Mouse (Mus musculus) spleen, adult 2 months (tissue): ENCODE results near the gene Tbc1d21. TPM values are rescaled to one million over a fixed set of nuclear protein-coding genes. Genes with fewer than 3 reads are reported as not detected.
A peak's percentile ranks its signal among the peaks of the same experiment; 100 is the strongest.

Experiments
- DNase-seq, 2 experiments: peaks; one replicate each; pipeline versions ENCODE4 v3.0.0 to v3.0.0-alpha.2; 2012 to 2021; ENCODE audit warnings: low spot score in 2 of 2, low read depth in 1 of 2
- H3K27ac ChIP-seq: fragments of 200-500 bp; 2 replicates; pipeline ENCODE4 v1.5.1; 2012; ENCODE audit warnings: low read length, inconsistent platforms; ENCODE audit not compliant: insufficient read depth
- H3K27me3 ChIP-seq: fragments of 200-500 bp; 2 replicates; pipeline ENCODE4 v1.6.1; 2012; ENCODE audit warnings: mild to moderate bottlenecking, moderate library complexity, low read length, inconsistent platforms; ENCODE audit not compliant: control insufficient read depth, insufficient read depth
- H3K36me3 ChIP-seq: fragments of 200-500 bp; 2 replicates; pipeline ENCODE4 v1.6.1; 2012; ENCODE audit warnings: mild to moderate bottlenecking, low read length, inconsistent platforms; ENCODE audit not compliant: control insufficient read depth, insufficient read depth
- H3K4me1 ChIP-seq: fragments of 200-500 bp; 2 replicates; pipeline ENCODE4 v1.6.1; 2011; ENCODE audit warnings: inconsistent platforms; ENCODE audit not compliant: control insufficient read depth, insufficient read depth, insufficient read length
- H3K4me3 ChIP-seq: fragments of 200-500 bp; 2 replicates; pipeline ENCODE4 v1.5.1; 2011; ENCODE audit warnings: mild to moderate bottlenecking, inconsistent platforms; ENCODE audit not compliant: insufficient read depth, insufficient read length; ENCODE audit errors: extremely low read depth
- CTCF ChIP-seq: fragments of 200-500 bp; IDR thresholded peaks from 2 replicates; pipeline ENCODE4 v1.5.1; 2011; ENCODE audit warnings: mild to moderate bottlenecking, inconsistent platforms; ENCODE audit not compliant: insufficient read depth, insufficient read length, insufficient replicate concordance; ENCODE audit errors: extremely low read depth
- POLR2A ChIP-seq: fragments of 200-500 bp; IDR thresholded peaks from 2 replicates; pipeline ENCODE4 v1.6.1; 2011; ENCODE audit warnings: low read depth, low read length, inconsistent platforms
- WGBS: fragments of 180-500 bp; shearing (Covaris S2); methylation state at CpG from one replicate; pipeline ENCODE4 v1.1.7; 2018; 5-methylcytosine and 5-hydroxymethylcytosine counted together
- polyA plus RNA-seq: library from polyadenylated mRNA; depleted of rRNA; stranded (reverse); fragments of >200 nt; gene quantifications from 2 replicates; pipeline ENCODE4 v1.2.3, GENCODE M21; 2012

Gene Tbc1d21
- polyA plus RNA-seq, 1 experiment: not detected

DNA sequence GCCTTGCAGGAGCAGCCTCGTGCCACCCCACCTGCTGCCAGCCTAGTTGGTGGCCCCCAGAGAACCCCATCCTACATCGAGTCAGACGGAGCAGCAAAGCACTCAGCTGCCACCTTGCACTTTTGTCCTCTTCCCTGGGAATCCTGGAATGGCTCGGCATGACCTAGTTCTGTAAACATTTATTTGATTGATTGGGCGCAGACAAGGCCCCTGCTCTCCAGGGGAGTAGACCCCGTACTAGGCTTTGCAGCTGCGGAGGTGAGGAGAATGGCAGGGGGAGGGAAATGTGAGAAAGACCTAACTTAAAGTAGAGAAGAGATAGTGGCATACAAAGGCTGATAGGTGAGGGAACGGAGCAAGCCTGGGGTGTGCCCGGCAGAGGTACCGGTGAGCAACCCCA lies 23.8 kb downstream of the Tbc1d21 start:
- Histone ChIP-seq H3K27me3 (no peaks in the 10 kb centered on the region), H3K4me1 (no peaks in the 10 kb centered on the region), H3K4me3 (no peak overlapping the region), H3K27ac (no peak overlapping the region), H3K36me3 (no peaks in the 10 kb centered on the region)
- WGBS: 67% methylated on average over 10 of the region's 10 CpGs
- TF ChIP-seq CTCF (no peak), POLR2A (no peak)
- DNase-seq: no peak

- Histone ChIP-seq H3K27ac (no peak overlapping the region), H3K36me3 (no peaks in the 10 kb centered on the region), H3K4me1 (no peaks in the 10 kb centered on the region), H3K4me3 (no peak overlapping the region), H3K27me3 (no peaks in the 10 kb centered on the region)
- 71% methylated on average over 7 of the region's 7 CpGs for WGBS
- TF ChIP-seq CTCF (no peak), POLR2A (no peak)
- no peak for DNase-seq
Observed at GRCm38 (mm10) chr9:58345963-58346362, 24.3 kb downstream of the Tbc1d21 start.

DNA sequence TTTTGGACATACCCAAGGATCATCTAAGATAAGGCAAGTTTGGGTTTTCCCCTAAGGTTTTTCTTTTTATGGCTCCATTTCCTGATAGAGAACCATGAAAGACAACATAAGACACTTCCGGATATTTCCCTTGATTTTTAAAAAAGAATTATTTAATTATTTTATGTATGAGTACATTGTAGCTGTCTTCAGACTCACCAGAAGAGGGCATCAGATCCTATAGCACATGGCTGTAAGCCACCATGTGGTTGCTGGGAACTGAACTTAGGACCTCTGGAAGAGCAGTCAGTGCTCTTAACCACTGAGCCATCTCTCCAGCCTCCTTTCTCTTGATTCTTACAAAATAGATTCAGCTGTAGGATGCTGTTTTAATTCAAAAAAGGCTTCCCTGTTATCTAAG lies 28.5 kb downstream of the Tbc1d21 start:
- Histone ChIP-seq H3K4me3 (no peak overlapping the region), H3K27ac (no peak overlapping the region), H3K36me3 (no peaks in the 10 kb centered on the region), H3K27me3 (no peaks in the 10 kb centered on the region), H3K4me1 (no peaks in the 10 kb centered on the region)
- TF ChIP-seq CTCF (no peak), POLR2A (no peak)
- 90% methylated on average over 1 of the region's 1 CpGs for WGBS
- no peak for DNase-seq

DNA sequence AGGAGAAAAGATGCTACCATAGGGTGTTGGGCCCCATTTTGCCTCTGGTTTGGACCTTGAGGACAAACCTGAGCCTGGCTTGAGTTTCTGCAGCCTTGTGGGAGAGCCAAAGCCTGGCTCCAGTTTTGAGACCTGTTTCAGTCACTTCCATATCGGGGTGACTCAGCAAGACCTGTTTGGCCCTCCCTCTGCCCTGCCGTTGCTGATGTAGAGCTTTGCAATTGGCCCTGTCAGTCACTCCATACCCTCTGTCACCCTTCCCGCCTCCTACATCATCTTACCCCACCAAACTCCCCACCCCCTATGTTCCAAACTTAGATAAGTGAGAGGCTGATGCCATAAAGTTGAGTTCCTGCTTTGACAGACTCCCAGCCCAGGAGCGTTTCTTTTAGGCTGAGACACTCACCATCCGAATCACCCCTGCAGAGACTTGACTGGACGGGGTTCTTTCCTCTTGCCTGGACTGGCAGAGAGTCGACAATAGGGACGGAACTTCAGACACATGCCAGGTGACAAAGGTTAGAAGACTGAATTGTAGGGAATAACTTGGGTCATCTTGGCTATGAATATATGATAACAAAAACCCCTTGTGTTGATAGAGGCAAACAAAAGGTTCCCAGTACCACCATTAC lies 33.5 kb downstream of the Tbc1d21 start:
- no peak for DNase-seq
- Histone ChIP-seq H3K27me3 (no peaks in the 10 kb centered on the region), H3K27ac (no peak overlapping the region), H3K36me3 (no peaks in the 10 kb centered on the region), H3K4me1 (no peaks in the 10 kb centered on the region), H3K4me3 (no peak overlapping the region)
- 72% methylated on average over 8 of the region's 8 CpGs for WGBS
- TF ChIP-seq POLR2A: no peak
- no peak for TF ChIP-seq CTCF

GRCm38 (mm10) chr9:58331276-58331675 lies 39.0 kb downstream of the Tbc1d21 start:
- no peak for DNase-seq
- 70% methylated on average over 3 of the region's 3 CpGs for WGBS
- Histone ChIP-seq H3K36me3 (no peaks in the 10 kb centered on the region), H3K27me3 (no peaks in the 10 kb centered on the region), H3K4me1 (no peaks in the 10 kb centered on the region), H3K27ac (no peak overlapping the region), H3K4me3 (no peak overlapping the region)
- TF ChIP-seq POLR2A (no peak), CTCF (no peak)

- no peak for DNase-seq
- no peak overlapping the region for H3K27ac ChIP-seq
- TF ChIP-seq CTCF (peak; percentile 14; the same call in 1 of the 2 replicates), POLR2A (no peak)
- 23% methylated on average over 5 of the region's 5 CpGs for WGBS
- H3K4me3 ChIP-seq: no peak overlapping the region
- no peaks in the 10 kb centered on the region for H3K27me3 ChIP-seq
- H3K4me1 ChIP-seq: no peaks in the 10 kb centered on the region
- no peaks in the 10 kb centered on the region for H3K36me3 ChIP-seq
Observed at GRCm38 (mm10) chr9:58330293-58330692, 40.0 kb downstream of the Tbc1d21 start.

DNA sequence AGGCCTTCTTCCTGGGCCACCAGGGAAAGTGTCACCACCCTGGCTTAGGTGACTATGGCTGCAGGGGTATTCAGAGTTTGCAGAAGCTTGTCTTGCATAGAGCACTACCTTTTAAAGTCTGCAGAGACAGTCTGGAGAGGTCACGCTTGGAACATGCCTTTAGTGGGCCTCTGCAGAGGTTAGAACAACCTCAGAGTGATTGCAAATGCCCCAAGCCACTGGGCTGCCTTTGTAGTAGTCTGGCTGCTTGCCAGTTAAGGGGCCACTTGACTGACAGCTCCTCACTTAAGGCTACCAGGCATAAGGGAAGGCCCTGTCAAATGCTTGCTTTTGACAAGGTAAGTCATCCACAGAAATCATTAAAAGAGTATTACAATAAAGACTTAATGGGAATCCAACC lies 42.9 kb downstream of the Tbc1d21 start:
- 71% methylated on average over 1 of the region's 1 CpGs for WGBS
- H3K4me1 ChIP-seq: no peaks in the 10 kb centered on the region
- no peak for TF ChIP-seq CTCF
- TF ChIP-seq POLR2A: no peak
- no peaks in the 10 kb centered on the region for H3K36me3 ChIP-seq
- DNase-seq: no peak
- no peaks in the 10 kb centered on the region for H3K27me3 ChIP-seq
- H3K27ac ChIP-seq: no peak overlapping the region
- H3K4me3 ChIP-seq: no peak overlapping the region
